Mouse (Mus musculus) MEL (cell line): ENCODE measurements at regions not wholly inside any gene's neighbourhood (a gene's known extent, or its start where the extent isn't known, plus 50 kb on each side); places are given as distances from the start of the nearest gene placed in this dataset.

Source experiments
- DNase-seq: peaks from one replicate; pipeline ENCODE4 v3.0.0; 2011; ENCODE audit warnings: low read depth, low spot score
- H3K27ac ChIP-seq: 2 replicates; pipeline ENCODE4 v1.5.1; 2012; ENCODE audit warnings: low read depth, mild to moderate bottlenecking, control low read depth, low read length, moderate library complexity; ENCODE audit not compliant: control insufficient read depth
- H3K27me3 ChIP-seq, 2 experiments: fragments of 150-350 bp in 1 of 2; sonication (generic) in 1 of 2; 2 replicates each; pipeline ENCODE4 v1.6.1; 2012; ENCODE audit warnings: low read length in 2 of 2, mild to moderate bottlenecking in 2 of 2, improper control_type of control experiment in 1 of 2, moderate library complexity in 1 of 2; ENCODE audit not compliant: insufficient read depth in 2 of 2, control insufficient read depth in 1 of 2
- H3K36me3 ChIP-seq, 2 experiments: 2 replicates each; pipeline ENCODE4 v1.6.1; 2012 to 2014; ENCODE audit warnings: low read length in 2 of 2, improper control_type of control experiment in 1 of 2, inconsistent platforms in 1 of 2, mild to moderate bottlenecking in 1 of 2; ENCODE audit not compliant: insufficient read depth in 2 of 2, control insufficient read depth in 1 of 2
- H3K4me1 ChIP-seq, 2 experiments: fragments of 150-350 bp in 1 of 2; sonication (generic) in 1 of 2; 2 replicates each; pipeline ENCODE4 v1.6.1; 2012; ENCODE audit warnings: low read length in 2 of 2, improper control_type of control experiment in 1 of 2, mild to moderate bottlenecking in 1 of 2; ENCODE audit not compliant: insufficient read depth in 2 of 2, control insufficient read depth in 1 of 2
- H3K4me3 ChIP-seq, 2 experiments: fragments of 150-350 bp in 1 of 2; sonication (generic) in 1 of 2; 2 replicates each; pipeline ENCODE4 v1.5.1; 2012; ENCODE audit warnings: low read depth in 2 of 2, low read length in 2 of 2, mild to moderate bottlenecking in 2 of 2, moderate library complexity in 2 of 2, control low read depth in 1 of 2, improper control_type of control experiment in 1 of 2; ENCODE audit not compliant: control insufficient read depth in 1 of 2, insufficient read depth in 1 of 2
- H3K79me2 ChIP-seq: 2 replicates; pipeline ENCODE4 v1.6.1; 2012; ENCODE audit warnings: mild to moderate bottlenecking, low read length, moderate library complexity; ENCODE audit not compliant: control insufficient read depth, poor library complexity, insufficient read depth
- H3K9ac ChIP-seq: 2 replicates; pipeline ENCODE4 v1.6.1; 2012; ENCODE audit warnings: low read depth, mild to moderate bottlenecking, control low read depth, low read length, moderate library complexity; ENCODE audit not compliant: control insufficient read depth, poor library complexity, severe bottlenecking
- H3K9me3 ChIP-seq: fragments of 150-350 bp; sonication (generic); replicated peaks from 2 replicates; pipeline ENCODE4 v1.6.1; 2012; ENCODE audit warnings: mild to moderate bottlenecking, low read length, improper control_type of control experiment, moderate library complexity; ENCODE audit not compliant: insufficient read depth
- CHD2 ChIP-seq: IDR thresholded peaks from 2 replicates; pipeline ENCODE4 v1.6.1; 2011; ENCODE audit warnings: low read length, improper control_type of control experiment
- CTCF ChIP-seq, 3 experiments: IDR thresholded peaks in 2 of 3; conservative IDR thresholded peaks in 1 of 3; 2 replicates each; pipeline ENCODE4 v1.5.1; 2011 to 2012; ENCODE audit warnings: low read length in 3 of 3, low read depth in 2 of 3, mild to moderate bottlenecking in 2 of 3, improper control_type of control experiment in 1 of 3, inconsistent platforms in 1 of 3, mixed read lengths in 1 of 3, moderate library complexity in 1 of 3; ENCODE audit not compliant: control insufficient read depth in 1 of 3, insufficient read depth in 1 of 3, poor library complexity in 1 of 3, severe bottlenecking in 1 of 3
- EP300 ChIP-seq, 2 experiments: IDR thresholded peaks; 2 replicates each; pipeline ENCODE4 v1.6.1; 2011; ENCODE audit warnings: improper control_type of control experiment in 2 of 2, low read length in 2 of 2, low read depth in 1 of 2, mild to moderate bottlenecking in 1 of 2
- GATA1 ChIP-seq: IDR thresholded peaks from 2 replicates; pipeline ENCODE4 v1.6.1; 2011; ENCODE audit warnings: low read depth, low read length, improper control_type of control experiment
- HCFC1 ChIP-seq: IDR thresholded peaks from 2 replicates; pipeline ENCODE4 v1.6.1; 2012; ENCODE audit warnings: low read depth, mild to moderate bottlenecking, inconsistent platforms, low read length, improper control_type of control experiment, moderate library complexity
- MAFK ChIP-seq: IDR thresholded peaks from 2 replicates; pipeline ENCODE4 v1.6.1; 2011; ENCODE audit warnings: low read depth, mild to moderate bottlenecking, low read length, improper control_type of control experiment, borderline replicate concordance
- MAX ChIP-seq: IDR thresholded peaks from 2 replicates; pipeline ENCODE4 v1.6.1; 2011; ENCODE audit warnings: low read length, improper control_type of control experiment
- MEF2A ChIP-seq: IDR thresholded peaks from 2 replicates; pipeline ENCODE4 v1.6.1; 2014; ENCODE audit warnings: low read depth, mild to moderate bottlenecking, inconsistent platforms, low read length, improper control_type of control experiment; ENCODE audit not compliant: poor library complexity, insufficient replicate concordance, severe bottlenecking; ENCODE audit errors: extremely low read depth
- MYB ChIP-seq: IDR thresholded peaks from 2 replicates; pipeline ENCODE4 v1.6.1; 2011; ENCODE audit warnings: mild to moderate bottlenecking, low read depth, low read length, improper control_type of control experiment
- MYC ChIP-seq: IDR thresholded peaks from 2 replicates; pipeline ENCODE4 v1.6.1; 2011; ENCODE audit warnings: low read depth, mild to moderate bottlenecking, low read length, improper control_type of control experiment, moderate library complexity
- NELFE ChIP-seq: IDR thresholded peaks from 2 replicates; pipeline ENCODE4 v1.6.1; 2011; ENCODE audit warnings: low read depth, low read length, improper control_type of control experiment
- NRF1 ChIP-seq: IDR thresholded peaks from 2 replicates; pipeline ENCODE4 v1.6.1; 2014; ENCODE audit warnings: low read depth, mild to moderate bottlenecking, inconsistent platforms, low read length, improper control_type of control experiment, moderate library complexity; ENCODE audit not compliant: poor library complexity, insufficient read depth, severe bottlenecking
- POLR2AphosphoS5 ChIP-seq: IDR thresholded peaks from 2 replicates; pipeline ENCODE4 v1.6.1; 2012; ENCODE audit warnings: low read depth, borderline replicate concordance, mild to moderate bottlenecking, inconsistent platforms, low read length, moderate library complexity, mixed read lengths
- RCOR1 ChIP-seq: IDR thresholded peaks from 2 replicates; pipeline ENCODE4 v1.6.1; 2012; ENCODE audit warnings: low read depth, mild to moderate bottlenecking, inconsistent platforms, low read length, improper control_type of control experiment
- SIN3A ChIP-seq: IDR thresholded peaks from 2 replicates; pipeline ENCODE4 v1.6.1; 2012; ENCODE audit warnings: low read length, improper control_type of control experiment, inconsistent platforms
- TBP ChIP-seq: IDR thresholded peaks from 2 replicates; pipeline ENCODE4 v1.8.0; 2011; ENCODE audit warnings: low read depth, low read length, improper control_type of control experiment
- UBTF ChIP-seq: IDR thresholded peaks from 2 replicates; pipeline ENCODE4 v1.6.1; 2012; ENCODE audit warnings: low read depth, mild to moderate bottlenecking, inconsistent platforms, low read length, improper control_type of control experiment, moderate library complexity, borderline replicate concordance; ENCODE audit not compliant: insufficient read depth

DNA sequence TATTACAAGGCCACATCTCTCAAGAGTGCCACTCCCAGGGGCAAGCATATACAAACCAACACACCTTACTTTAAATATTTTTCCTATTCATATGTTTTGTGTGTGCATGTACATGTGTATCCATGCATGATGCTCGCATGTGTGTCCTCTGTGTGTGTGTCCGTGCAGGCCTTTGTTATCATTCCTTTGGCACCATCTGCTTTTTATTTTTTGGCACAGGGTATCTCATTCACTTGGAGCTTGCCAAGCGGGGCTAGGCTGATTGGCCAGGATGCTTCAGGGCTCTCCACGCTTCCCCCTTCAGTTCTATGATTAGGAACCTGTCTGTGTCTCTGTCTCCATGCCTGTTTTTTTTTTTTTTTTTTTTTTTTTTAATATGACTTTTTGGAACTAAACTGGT is 82.6 kb downstream of the Slc30a10 start:
- H3K27me3 ChIP-seq, result peaks cover 3% of the 10 kb centered on the region in 2 experiments; a peak in 3 of 4 replicates
- no peak overlapping the region for H3K27ac ChIP-seq
- H3K79me2 ChIP-seq, result no peaks in the 10 kb centered on the region
- no peaks in the 10 kb centered on the region for H3K4me1 ChIP-seq
- H3K9me3 ChIP-seq, result no peaks in the 10 kb centered on the region
- no peaks in the 10 kb centered on the region for H3K36me3 ChIP-seq
- DNase-seq, result no peak
- no peak overlapping the region for H3K4me3 ChIP-seq
- no peak overlapping the region for H3K9ac ChIP-seq
- TF ChIP-seq TBP, result no peak
- TF ChIP-seq GATA1, result no peak
- no peak for TF ChIP-seq EP300 (IDR thresholded peaks at IDR 0.05; ENCODE audit: low read depth in 1 of 2, low read length in 2 of 2)
- TF ChIP-seq NELFE, result no peak
- no peak for TF ChIP-seq CHD2
- TF ChIP-seq UBTF, result no peak
- no peak for TF ChIP-seq MAFK
- TF ChIP-seq MEF2A, result no peak
- TF ChIP-seq POLR2AphosphoS5, result no peak
- no peak for TF ChIP-seq MYB
- TF ChIP-seq RCOR1, result no peak
- TF ChIP-seq HCFC1, result no peak
- TF ChIP-seq SIN3A, result no peak
- TF ChIP-seq, all 39 proteins: peak for 0

DNA sequence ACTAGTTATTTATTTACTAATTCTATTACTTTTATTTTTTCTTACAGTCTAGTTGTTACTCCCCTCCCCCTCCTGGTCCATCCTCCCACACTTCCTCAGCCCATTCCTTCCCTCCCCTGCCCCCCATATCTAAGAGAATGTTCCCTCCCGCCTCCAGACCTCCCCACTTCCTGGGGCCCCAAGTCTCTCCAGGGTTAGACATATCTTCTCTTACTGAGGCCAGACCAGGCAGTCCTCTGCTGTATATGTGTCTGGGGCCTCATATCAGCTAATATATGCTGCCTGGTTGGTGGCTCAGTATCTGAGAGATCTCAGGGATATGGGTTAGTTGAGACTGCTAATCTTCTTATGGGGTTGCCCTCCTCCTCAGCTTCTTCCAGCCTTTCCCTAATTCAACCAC is 84.8 kb downstream of the Slc30a10 start:
- H3K9me3 ChIP-seq, result no peaks in the 10 kb centered on the region; the same call in 1 of the 2 replicates
- no peaks in the 10 kb centered on the region for H3K79me2 ChIP-seq
- no peak for DNase-seq
- no peak overlapping the region for H3K4me3 ChIP-seq
- H3K4me1 ChIP-seq, result no peaks in the 10 kb centered on the region
- no peak overlapping the region for H3K9ac ChIP-seq
- H3K27ac ChIP-seq, result no peak overlapping the region
- TF ChIP-seq MAX (no peak), CTCF (IDR thresholded peaks at IDR 0.05 in 2 of 3, conservative IDR thresholded peaks at IDR 0.05 in 1 of 3; ENCODE audit: control insufficient read depth in 1 of 3, insufficient read depth in 1 of 3, low read depth in 2 of 3, low read length in 3 of 3, poor library complexity in 1 of 3, severe bottlenecking in 1 of 3) (no peak), SIN3A (no peak), NRF1 (no peak), MYC (no peak), MEF2A (no peak), HCFC1 (no peak), MAFK (no peak), TBP (no peak), POLR2AphosphoS5 (no peak)
- no peaks in the 10 kb centered on the region for H3K36me3 ChIP-seq
- peaks cover 0 to 3% of the 10 kb centered on the region in 2 experiments; a peak in 1 of 4 replicates for H3K27me3 ChIP-seq
